Mouse (Mus musculus) hindbrain, embryonic 13.5 days (tissue): ENCODE data around the gene Tma16. TPM values are rescaled to one million over a fixed set of nuclear protein-coding genes. Genes with fewer than 3 reads are reported as not detected.

ENCODE experiments used
- ATAC-seq: fragments of 200-750 bp; cut with Nextera tagmentation; 2 replicates; pipeline ENCODE4 v1.8.0; 2017; ENCODE audit warnings: moderate TSS enrichment; ENCODE audit not compliant: low FRiP score
- H3K27ac ChIP-seq: fragments of 300-500 bp; sonication (generic); 2 replicates; pipeline ENCODE4 v1.5.1; 2015; ENCODE audit warnings: inconsistent platforms, mild to moderate bottlenecking, moderate library complexity
- H3K27me3 ChIP-seq: fragments of 300-500 bp; sonication (generic); 2 replicates; pipeline ENCODE4 v1.6.1; 2015; ENCODE audit warnings: mild to moderate bottlenecking, inconsistent platforms
- H3K36me3 ChIP-seq: fragments of 300-500 bp; sonication (generic); 2 replicates; pipeline ENCODE4 v1.6.1; 2015; ENCODE audit warnings: mild to moderate bottlenecking, inconsistent platforms
- H3K4me1 ChIP-seq: fragments of 300-500 bp; sonication (generic); replicated peaks from 2 replicates; pipeline ENCODE4 v1.6.1; 2015; ENCODE audit warnings: inconsistent platforms
- H3K4me2 ChIP-seq: fragments of 300-500 bp; sonication (generic); 2 replicates; pipeline ENCODE4 v1.6.1; 2015; ENCODE audit warnings: inconsistent platforms, mild to moderate bottlenecking, moderate library complexity
- H3K4me3 ChIP-seq: fragments of 300-500 bp; sonication (generic); 2 replicates; pipeline ENCODE4 v1.5.1; 2015; ENCODE audit warnings: mild to moderate bottlenecking, inconsistent platforms
- H3K9ac ChIP-seq: fragments of 300-500 bp; sonication (generic); 2 replicates; pipeline ENCODE4 v1.6.1; 2015; ENCODE audit warnings: mild to moderate bottlenecking, inconsistent platforms
- H3K9me3 ChIP-seq: fragments of 300-500 bp; sonication (generic); 2 replicates; pipeline ENCODE4 v1.6.1; 2016; ENCODE audit warnings: inconsistent platforms
- WGBS: fragments of 180-500 bp; shearing (Covaris S2); methylation state at CpG from one replicate; pipeline ENCODE4 v1.1.7; 2015; 5-methylcytosine and 5-hydroxymethylcytosine counted together
- polyA plus RNA-seq: library from polyadenylated mRNA; unstranded; fragments of >200 nt; fragmentation: Nextera tagmentation; extraction: Ambion mirVana; gene quantifications from 2 replicates; pipeline ENCODE4 v1.2.1, GENCODE M21; 2015

The Tma16 gene
- 10.9 and 13.0 TPM in 2 replicates for polyA plus RNA-seq

DNA sequence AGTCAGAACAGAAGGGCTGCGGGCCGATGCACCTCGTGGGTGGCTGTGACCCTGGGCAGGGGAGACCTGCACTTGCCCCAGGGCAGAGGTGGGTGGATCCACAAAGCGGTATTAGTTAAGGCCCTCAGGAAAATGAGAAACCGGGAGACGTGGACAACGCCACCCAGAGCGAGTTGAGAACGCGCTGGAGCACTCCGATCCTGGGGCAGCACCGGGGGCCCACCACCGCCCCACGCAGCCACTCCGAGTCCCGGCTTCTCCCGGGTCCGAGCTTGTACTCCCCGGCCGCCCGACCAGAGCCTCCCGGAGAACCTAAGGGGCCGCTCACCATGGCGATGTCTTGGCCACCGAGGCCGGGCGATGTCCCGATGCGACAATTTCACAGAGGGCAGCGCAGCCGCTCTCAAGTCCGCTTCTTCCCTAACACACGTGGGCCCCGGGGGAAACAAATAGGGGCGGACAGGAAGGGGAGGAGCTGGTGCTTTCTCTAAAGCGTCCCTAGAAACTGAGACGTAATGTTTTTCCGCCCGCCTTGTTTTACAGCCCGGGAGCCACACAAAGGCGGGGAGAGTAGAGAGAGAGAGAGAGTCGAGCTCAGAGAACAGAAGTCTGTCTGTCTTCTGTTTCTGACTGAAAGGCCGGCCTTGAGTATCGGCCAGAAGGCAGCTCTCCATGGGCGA is at the start of gene Tma16:
Gene Tma16 (minus strand): TSS at position 447 of the 680 bp plus-strand sequence.
- H3K27me3 ChIP-seq, result no peaks in the 10 kb centered on the region
- under 1% methylated on average over 45 of the region's 45 CpGs for WGBS
- peaks cover 10% of the 10 kb centered on the region for H3K4me1 ChIP-seq
- H3K9ac ChIP-seq, result peak within 1 kb of the TSS; percentile 93
- peak; percentile 98 for ATAC-seq
- peaks cover 19% of the 10 kb centered on the region for H3K36me3 ChIP-seq
- H3K27ac ChIP-seq, result peak within 1 kb of the TSS; percentile 66
- H3K9me3 ChIP-seq, result no peaks in the 10 kb centered on the region
- peak within 1 kb of the TSS; percentile 94 for H3K4me3 ChIP-seq
- H3K4me2 ChIP-seq, result peak within 1 kb of the TSS; percentile 62

DNA sequence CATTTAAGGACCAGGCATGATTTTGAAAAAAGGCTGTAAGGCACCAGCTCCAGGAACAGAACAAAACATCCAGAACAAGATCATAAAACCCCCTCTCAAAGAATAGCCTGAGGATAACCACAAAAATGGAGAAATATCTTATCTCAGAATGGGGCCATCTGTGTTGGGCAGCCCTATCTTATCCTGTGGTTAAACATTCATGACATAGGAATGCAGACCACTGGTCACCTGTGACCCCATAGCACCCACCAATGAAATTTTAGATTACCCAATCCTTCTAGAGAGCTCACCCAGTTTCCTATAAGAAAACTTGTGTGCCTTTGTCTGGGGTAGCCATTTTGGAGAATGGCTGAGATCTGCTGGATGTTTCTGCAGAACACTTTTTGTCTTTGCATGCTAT is 34.2 kb upstream of the Tma16 start:
- Histone ChIP-seq H3K27ac (no peak overlapping the region), H3K4me3 (no peak overlapping the region), H3K36me3 (no peaks in the 10 kb centered on the region), H3K9ac (no peak overlapping the region), H3K4me2 (no peak overlapping the region), H3K4me1 (no peaks in the 10 kb centered on the region), H3K9me3 (no peaks in the 10 kb centered on the region), H3K27me3 (no peaks in the 10 kb centered on the region)
- no peak for ATAC-seq

DNA sequence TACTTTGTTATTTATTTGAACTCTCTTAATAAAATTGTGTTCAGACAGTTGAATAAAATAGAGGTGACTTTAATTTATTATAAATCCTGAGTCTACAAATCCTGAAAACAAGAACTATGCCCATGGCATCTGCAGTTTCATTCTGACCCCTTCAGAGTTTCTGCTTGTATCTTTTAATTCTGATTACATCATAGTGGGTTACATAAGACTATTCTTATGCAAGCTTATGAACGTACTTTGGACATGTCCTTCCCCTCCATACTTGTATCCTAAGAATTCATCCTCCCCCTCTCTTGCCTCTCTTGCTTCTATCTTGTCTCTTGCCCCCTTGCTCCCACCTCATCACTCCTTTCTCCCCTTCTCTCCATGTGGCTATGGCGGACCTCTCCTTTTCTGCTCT is 32.8 kb upstream of the Tma16 start:
- Histone ChIP-seq H3K36me3 (no peaks in the 10 kb centered on the region), H3K4me3 (no peak overlapping the region), H3K27me3 (no peaks in the 10 kb centered on the region), H3K9ac (no peak overlapping the region), H3K9me3 (no peaks in the 10 kb centered on the region), H3K27ac (no peak overlapping the region), H3K4me2 (no peak overlapping the region), H3K4me1 (no peaks in the 10 kb centered on the region)
- 81% methylated on average over 2 of the region's 2 CpGs for WGBS
- ATAC-seq, result no peak

- ATAC-seq, result no peak
Observed at GRCm38 (mm10) chr8:66511537-66511936, 25.2 kb upstream of the Tma16 start, which contains the start of gene Tktl2. Gene Tktl2 (plus strand): TSS chr8:66511756.

GRCm38 (mm10) chr8:66503381-66503780 is 17.1 kb upstream of the Tma16 start:
- Histone ChIP-seq H3K4me1 (no peaks in the 10 kb centered on the region), H3K9ac (no peak overlapping the region), H3K36me3 (no peaks in the 10 kb centered on the region), H3K4me2 (no peak overlapping the region), H3K4me3 (no peak overlapping the region), H3K9me3 (no peaks in the 10 kb centered on the region), H3K27me3 (no peaks in the 10 kb centered on the region), H3K27ac (no peak overlapping the region)
- WGBS, result 73% methylated on average over 2 of the region's 2 CpGs
- no peak for ATAC-seq

More at GRCm38 (mm10) chr8:66511537-66511936, 25.2 kb upstream of the Tma16 start, which contains the start of gene Tktl2:
- Histone ChIP-seq H3K4me3 (no peak within 1 kb of the TSS), H3K9ac (no peak within 1 kb of the TSS), H3K27me3 (no peaks in the 10 kb centered on the region), H3K27ac (no peak within 1 kb of the TSS), H3K36me3 (no peaks in the 10 kb centered on the region), H3K4me1 (no peaks in the 10 kb centered on the region), H3K4me2 (no peak within 1 kb of the TSS), H3K9me3 (no peaks in the 10 kb centered on the region)
- 98% methylated on average over 22 of the region's 22 CpGs for WGBS

GRCm38 (mm10) chr8:66496998-66497577 is 10.8 kb upstream of the Tma16 start:
- H3K9me3 ChIP-seq, result no peaks in the 10 kb centered on the region
- H3K9ac ChIP-seq, result no peak overlapping the region
- ATAC-seq, result peak; percentile 26
- no peaks in the 10 kb centered on the region for H3K4me1 ChIP-seq
- 0 out of 2 replicates have a peak, but pooled peaks cover 3% of the 10 kb centered on the region for H3K27me3 ChIP-seq
- H3K4me2 ChIP-seq, result no peak overlapping the region
- H3K36me3 ChIP-seq, result no peaks in the 10 kb centered on the region
- no peak overlapping the region for H3K27ac ChIP-seq
- 42% methylated on average over 4 of the region's 4 CpGs for WGBS
- H3K4me3 ChIP-seq, result no peak overlapping the region

- H3K27ac ChIP-seq, result no peak overlapping the region
- peak; percentile 78 for ATAC-seq
- WGBS, result 9% methylated on average over 8 of the region's 8 CpGs
- no peaks in the 10 kb centered on the region for H3K36me3 ChIP-seq
- no peak overlapping the region for H3K4me3 ChIP-seq
- no peak overlapping the region for H3K4me2 ChIP-seq
- no peaks in the 10 kb centered on the region for H3K4me1 ChIP-seq
- no peaks in the 10 kb centered on the region for H3K9me3 ChIP-seq
- no peak overlapping the region for H3K9ac ChIP-seq
- H3K27me3 ChIP-seq, result 0 out of 2 replicates have a peak, but pooled peaks cover 3% of the 10 kb centered on the region
Observed at GRCm38 (mm10) chr8:66495726-66496125, 9.4 kb upstream of the Tma16 start.

GRCm38 (mm10) chr8:66494496-66494895 is 8.2 kb upstream of the Tma16 start:
- Histone ChIP-seq H3K4me1 (no peaks in the 10 kb centered on the region), H3K27ac (no peak overlapping the region), H3K4me2 (no peak overlapping the region), H3K4me3 (no peak overlapping the region), H3K9ac (no peak overlapping the region), H3K27me3 (0 out of 2 replicates have a peak, but pooled peaks cover 3% of the 10 kb centered on the region), H3K9me3 (no peaks in the 10 kb centered on the region), H3K36me3 (no peaks in the 10 kb centered on the region)
- no peak for ATAC-seq
- WGBS, result 87% methylated on average over 2 of the region's 2 CpGs

GRCm38 (mm10) chr8:66490624-66491023 is 4.3 kb upstream of the Tma16 start:
- Histone ChIP-seq H3K4me2 (no peak overlapping the region), H3K27ac (no peak overlapping the region), H3K4me1 (peaks cover 2% of the 10 kb centered on the region), H3K4me3 (no peak overlapping the region), H3K9me3 (no peaks in the 10 kb centered on the region), H3K36me3 (no peaks in the 10 kb centered on the region), H3K27me3 (no peaks in the 10 kb centered on the region), H3K9ac (no peak overlapping the region)
- ATAC-seq, result no peak
- 86% methylated on average over 4 of the region's 4 CpGs for WGBS

- Histone ChIP-seq H3K36me3 (peaks cover 2% of the 10 kb centered on the region; the same call in 1 of the 2 replicates), H3K9ac (no peak overlapping the region), H3K4me3 (no peak overlapping the region), H3K27ac (no peak overlapping the region), H3K4me1 (peaks cover 10% of the 10 kb centered on the region), H3K27me3 (no peaks in the 10 kb centered on the region), H3K4me2 (no peak overlapping the region), H3K9me3 (no peaks in the 10 kb centered on the region)
- no peak for ATAC-seq
- WGBS, result 56% methylated on average over 3 of the region's 3 CpGs
Observed at GRCm38 (mm10) chr8:66488556-66488955, 2.2 kb upstream of the Tma16 start.

DNA sequence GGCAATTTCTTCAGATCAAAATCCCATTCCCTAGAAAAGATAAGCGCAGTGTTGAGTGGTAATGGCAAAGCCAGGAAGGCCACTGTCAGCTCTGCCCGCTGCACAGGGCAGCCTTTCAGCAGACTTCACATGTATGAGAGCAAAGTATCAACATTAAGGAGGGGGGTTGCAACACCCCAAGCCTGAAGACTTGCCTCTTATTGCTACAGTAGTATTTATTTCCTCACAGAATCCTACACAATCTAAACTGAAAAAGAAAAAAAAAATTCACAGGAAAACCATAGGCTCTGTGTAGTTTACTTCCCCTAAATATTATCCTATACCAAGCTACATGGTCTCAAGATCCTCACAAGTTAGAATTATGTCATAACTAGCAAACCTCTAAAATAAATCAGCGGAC is 9.4 kb downstream of the Tma16 start:
- H3K4me2 ChIP-seq, result no peak overlapping the region
- no peak overlapping the region for H3K9ac ChIP-seq
- H3K27me3 ChIP-seq, result no peaks in the 10 kb centered on the region
- H3K4me3 ChIP-seq, result no peak overlapping the region
- no peak for ATAC-seq
- H3K4me1 ChIP-seq, result no peaks in the 10 kb centered on the region
- H3K9me3 ChIP-seq, result no peaks in the 10 kb centered on the region
- WGBS, result 97% methylated on average over 3 of the region's 3 CpGs
- no peak overlapping the region for H3K27ac ChIP-seq
- H3K36me3 ChIP-seq, result peaks cover 58% of the 10 kb centered on the region

- H3K27me3 ChIP-seq, result no peaks in the 10 kb centered on the region
- H3K4me2 ChIP-seq, result no peak overlapping the region
- H3K4me1 ChIP-seq, result no peaks in the 10 kb centered on the region
- no peak overlapping the region for H3K4me3 ChIP-seq
- ATAC-seq, result no peak
- H3K27ac ChIP-seq, result no peak overlapping the region
- WGBS, result 92% methylated on average over 3 of the region's 3 CpGs
- no peaks in the 10 kb centered on the region for H3K9me3 ChIP-seq
- H3K36me3 ChIP-seq, result peaks cover 5% of the 10 kb centered on the region; the same call in 1 of the 2 replicates
- no peak overlapping the region for H3K9ac ChIP-seq
Observed at GRCm38 (mm10) chr8:66469821-66470220, 16.5 kb downstream of the Tma16 start.

DNA sequence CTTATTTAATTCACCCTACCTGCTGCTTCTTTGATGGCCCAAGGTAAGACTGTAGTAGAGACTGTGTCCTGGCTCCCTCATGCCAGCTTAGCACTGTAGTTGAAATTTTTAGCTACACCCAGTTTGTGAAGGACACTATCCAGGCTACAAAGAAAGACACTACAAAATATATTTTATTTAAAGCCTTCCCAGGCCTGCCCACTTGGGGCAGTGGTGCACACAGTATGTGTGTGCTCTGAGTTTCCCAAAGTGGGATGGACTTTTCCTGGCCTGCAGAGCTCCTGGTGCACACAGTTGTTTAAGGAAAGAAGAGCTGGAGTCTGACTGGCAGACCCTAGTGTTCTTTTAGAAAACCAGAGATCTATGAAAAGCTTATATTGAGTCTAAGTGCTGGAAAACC is 29.3 kb downstream of the Tma16 start:
- Histone ChIP-seq H3K9me3 (no peaks in the 10 kb centered on the region), H3K4me3 (no peak overlapping the region), H3K9ac (no peak overlapping the region), H3K4me1 (no peaks in the 10 kb centered on the region), H3K36me3 (no peaks in the 10 kb centered on the region), H3K27me3 (no peaks in the 10 kb centered on the region), H3K4me2 (no peak overlapping the region), H3K27ac (no peak overlapping the region)
- no peak for ATAC-seq
